Mouse (Mus musculus): ENCODE results near the gene Auts2.

The Auts2 gene

GRCm38 (mm10) chr5:132092721-132093120, 450.4 kb downstream of the Auts2 start:
- no peak for DNase-seq (ENCODE audit: low read depth, low spot score)

GRCm38 (mm10) chr5:132089496-132090250, 453.5 kb downstream of the Auts2 start:
- DNase-seq (ENCODE audit: low read depth, low spot score): no peak

- no peak for DNase-seq (ENCODE audit: low read depth, low spot score)
Observed at GRCm38 (mm10) chr5:132088585-132088984, 454.6 kb downstream of the Auts2 start.

GRCm38 (mm10) chr5:132083753-132084326, 459.3 kb downstream of the Auts2 start:
- DNase-seq (ENCODE audit: low read depth, low spot score): peak; percentile 34

GRCm38 (mm10) chr5:132075942-132076341, 467.2 kb downstream of the Auts2 start:
- no peak for DNase-seq (ENCODE audit: low read depth, low spot score)

GRCm38 (mm10) chr5:132074724-132075374, 468.3 kb downstream of the Auts2 start:
- DNase-seq (ENCODE audit: low read depth, low spot score): peak; percentile 72

GRCm38 (mm10) chr5:132074360-132074723, 468.8 kb downstream of the Auts2 start:
- DNase-seq (ENCODE audit: low read depth, low spot score): peak; percentile 29

- no peak for DNase-seq (ENCODE audit: low read depth, low spot score)
Observed at GRCm38 (mm10) chr5:132073677-132074359, 469.3 kb downstream of the Auts2 start.

GRCm38 (mm10) chr5:132072356-132072755, 470.8 kb downstream of the Auts2 start:
- no peak for DNase-seq (ENCODE audit: low read depth, low spot score)

GRCm38 (mm10) chr5:132067750-132068739, 475.1 kb downstream of the Auts2 start:
- no peak for DNase-seq (ENCODE audit: low read depth, low spot score)

GRCm38 (mm10) chr5:132060116-132060515, 483.0 kb downstream of the Auts2 start:
- no peak for DNase-seq (ENCODE audit: low read depth, low spot score)

- DNase-seq (ENCODE audit: low read depth, low spot score): no peak
Observed at GRCm38 (mm10) chr5:132052637-132053036, 490.5 kb downstream of the Auts2 start.

- DNase-seq (ENCODE audit: low read depth, low spot score): no peak
Observed at GRCm38 (mm10) chr5:132039584-132039983, 503.6 kb downstream of the Auts2 start.

- DNase-seq (ENCODE audit: low read depth, low spot score): no peak
Observed at GRCm38 (mm10) chr5:132033491-132034350, 509.4 kb downstream of the Auts2 start.

- no peak for DNase-seq (ENCODE audit: low read depth, low spot score)
Observed at GRCm38 (mm10) chr5:132030941-132031531, 512.1 kb downstream of the Auts2 start.

GRCm38 (mm10) chr5:132029638-132030037, 513.5 kb downstream of the Auts2 start:
- no peak for DNase-seq (ENCODE audit: low read depth, low spot score)

- no peak for DNase-seq (ENCODE audit: low read depth, low spot score)
Observed at GRCm38 (mm10) chr5:132029038-132029437, 514.1 kb downstream of the Auts2 start.

- DNase-seq (ENCODE audit: low read depth, low spot score): no peak
Observed at GRCm38 (mm10) chr5:132027859-132028498, 515.2 kb downstream of the Auts2 start.

GRCm38 (mm10) chr5:132013296-132013695, 529.8 kb downstream of the Auts2 start:
- no peak for DNase-seq (ENCODE audit: low read depth, low spot score)

Data from skeletal muscle tissue, adult 2 months (tissue).